Mouse (Mus musculus) liver, adult 2 months (tissue): ENCODE data around the gene Phf23. TPM values are rescaled to one million over a fixed set of nuclear protein-coding genes. Genes with fewer than 3 reads are reported as not detected.

ENCODE experiments used
- DNase-seq: peaks from one replicate; pipeline ENCODE4 v3.0.0-alpha.2; 2011; ENCODE audit warnings: low read depth, low spot score; ENCODE audit errors: extremely low read depth
- H3K27ac ChIP-seq: fragments of 200-500 bp; replicated peaks from 2 replicates; pipeline ENCODE4 v1.5.1; 2012; ENCODE audit warnings: low read depth, mild to moderate bottlenecking, control low read depth, inconsistent platforms, low read length; ENCODE audit not compliant: insufficient read depth
- H3K27me3 ChIP-seq: fragments of 200-500 bp; 2 replicates; pipeline ENCODE4 v1.6.1; 2012; ENCODE audit warnings: mild to moderate bottlenecking, moderate library complexity, low read length, inconsistent platforms; ENCODE audit not compliant: control insufficient read depth, insufficient read depth
- H3K36me3 ChIP-seq: fragments of 200-500 bp; 2 replicates; pipeline ENCODE4 v1.6.1; 2012; ENCODE audit warnings: low read length, inconsistent platforms; ENCODE audit not compliant: control insufficient read depth, insufficient read depth
- H3K4me1 ChIP-seq: fragments of 200-500 bp; 2 replicates; pipeline ENCODE4 v1.6.1; 2011; ENCODE audit warnings: low read length; ENCODE audit not compliant: control insufficient read depth, insufficient read depth
- H3K4me3 ChIP-seq: fragments of 200-500 bp; 2 replicates; pipeline ENCODE4 v1.5.1; 2011; ENCODE audit warnings: low read depth, mild to moderate bottlenecking, control low read depth, low read length, moderate library complexity; ENCODE audit not compliant: insufficient read depth
- H3K79me2 ChIP-seq: fragments of 200-500 bp; 2 replicates; pipeline ENCODE4 v1.6.1; 2012; ENCODE audit warnings: inconsistent platforms, mild to moderate bottlenecking, low read length, moderate library complexity; ENCODE audit not compliant: control insufficient read depth, insufficient read depth
- H3K9ac ChIP-seq: fragments of 200-500 bp; 2 replicates; pipeline ENCODE4 v1.6.1; 2012; ENCODE audit warnings: low read depth, mild to moderate bottlenecking, control low read depth, inconsistent platforms, low read length
- CTCF ChIP-seq: fragments of 200-500 bp; IDR thresholded peaks from 2 replicates; pipeline ENCODE4 v1.5.1; 2011; ENCODE audit warnings: low read depth, low read length, control low read depth
- POLR2A ChIP-seq: fragments of 200-500 bp; IDR thresholded peaks from 2 replicates; pipeline ENCODE4 v1.6.1; 2011; ENCODE audit warnings: low read length, control low read depth; ENCODE audit not compliant: insufficient read depth; ENCODE audit errors: extremely low read depth
- WGBS: fragments of 180-500 bp; shearing (Covaris S2); methylation state at CpG from one replicate; pipeline ENCODE4 v1.1.7; 2018; 5-methylcytosine and 5-hydroxymethylcytosine counted together
- polyA plus RNA-seq: library from polyadenylated mRNA; depleted of rRNA; stranded (reverse); fragments of >200 nt; gene quantifications from 2 replicates; pipeline ENCODE4 v1.2.3, GENCODE M21; 2012
- total RNA-seq: library from RNA; depleted of rRNA; stranded (reverse); fragments of >200 nt; gene quantifications from 2 replicates; pipeline ENCODE4 v1.2.3, GENCODE M21; 2014

Phf23 gene
- total and polyA plus RNA-seq, 2 experiments = 8.0 to 12.1 TPM

- TF ChIP-seq CTCF (no peak), POLR2A (peak; percentile 59)
- Histone ChIP-seq H3K36me3 (peaks cover 6% of the 10 kb centered on the region; the same call in 1 of the 2 replicates), H3K79me2 (peaks cover 24% of the 10 kb centered on the region), H3K4me3 (peak within 1 kb of the TSS; percentile 95), H3K27ac (peak within 1 kb of the TSS; percentile 66), H3K27me3 (no peaks in the 10 kb centered on the region), H3K9ac (peak within 1 kb of the TSS; percentile 97), H3K4me1 (peaks cover 8% of the 10 kb centered on the region)
- WGBS = under 1% methylated on average over 48 of the region's 48 CpGs
- DNase-seq = peak; percentile 95
These were observed 4.9 kb downstream of the Phf23 start, which contains the start of gene Dvl2 for GRCm38 (mm10) chr11:70000396-70000898. Dvl2 (plus strand) TSS chr11:70000595.

GRCm38 (mm10) chr11:70001159-70001558, 5.6 kb downstream of the Phf23 start:
- peaks cover 6% of the 10 kb centered on the region; the same call in 1 of the 2 replicates for H3K36me3 ChIP-seq
- peaks cover 8% of the 10 kb centered on the region for H3K4me1 ChIP-seq
- peak overlapping the region; percentile 66 for H3K27ac ChIP-seq
- 14% methylated on average over 8 of the region's 8 CpGs for WGBS
- H3K79me2 ChIP-seq = peaks cover 19% of the 10 kb centered on the region
- peak overlapping the region; percentile 97 for H3K9ac ChIP-seq
- no peaks in the 10 kb centered on the region for H3K27me3 ChIP-seq
- peak overlapping the region; percentile 95 for H3K4me3 ChIP-seq
- TF ChIP-seq CTCF (no peak), POLR2A (no peak)
- DNase-seq = no peak

- Histone ChIP-seq H3K27me3 (no peaks in the 10 kb centered on the region), H3K4me3 (no peak overlapping the region), H3K9ac (no peak overlapping the region), H3K4me1 (peaks cover 8% of the 10 kb centered on the region), H3K79me2 (peaks cover 14% of the 10 kb centered on the region), H3K36me3 (peaks cover 6% of the 10 kb centered on the region; the same call in 1 of the 2 replicates), H3K27ac (no peak overlapping the region)
- TF ChIP-seq CTCF (peak; percentile 17; the same call in 1 of the 2 replicates), POLR2A (no peak)
- peak; percentile 44 for DNase-seq
These were observed 6.3 kb downstream of the Phf23 start for GRCm38 (mm10) chr11:70001865-70002264.

GRCm38 (mm10) chr11:70002471-70002870, 6.9 kb downstream of the Phf23 start:
- Histone ChIP-seq H3K9ac (no peak overlapping the region), H3K4me3 (no peak overlapping the region), H3K4me1 (peaks cover 8% of the 10 kb centered on the region), H3K79me2 (peaks cover 14% of the 10 kb centered on the region), H3K27me3 (no peaks in the 10 kb centered on the region), H3K27ac (no peak overlapping the region), H3K36me3 (peaks cover 7% of the 10 kb centered on the region; the same call in 1 of the 2 replicates)
- TF ChIP-seq CTCF (no peak), POLR2A (no peak)
- DNase-seq = no peak
- WGBS = 93% methylated on average over 2 of the region's 2 CpGs

- 78% methylated on average over 5 of the region's 5 CpGs for WGBS
- Histone ChIP-seq H3K27ac (no peak overlapping the region), H3K4me1 (peaks cover 8% of the 10 kb centered on the region), H3K36me3 (peaks cover 11% of the 10 kb centered on the region; the same call in 1 of the 2 replicates), H3K27me3 (no peaks in the 10 kb centered on the region), H3K4me3 (no peak overlapping the region), H3K79me2 (peaks cover 14% of the 10 kb centered on the region), H3K9ac (no peak overlapping the region)
- DNase-seq = no peak
- TF ChIP-seq CTCF (peak; percentile 63), POLR2A (no peak)
These were observed 9.9 kb downstream of the Phf23 start for GRCm38 (mm10) chr11:70005521-70005920.

- Histone ChIP-seq H3K27ac (no peak overlapping the region), H3K9ac (no peak overlapping the region), H3K79me2 (peaks cover 15% of the 10 kb centered on the region; the same call in 1 of the 2 replicates), H3K4me1 (peaks cover 8% of the 10 kb centered on the region), H3K27me3 (no peaks in the 10 kb centered on the region), H3K4me3 (no peak overlapping the region), H3K36me3 (peaks cover 46% of the 10 kb centered on the region)
- WGBS = 86% methylated on average over 6 of the region's 6 CpGs
- no peak for TF ChIP-seq CTCF
- no peak for TF ChIP-seq POLR2A
- no peak for DNase-seq
These were observed 14.5 kb downstream of the Phf23 start for GRCm38 (mm10) chr11:70010033-70010432.
